Mouse (Mus musculus) cortical plate, adult 2 months (tissue): Measurements from ENCODE around the gene Gm15517.

Experiments
- CTCF ChIP-seq: fragments of 200-500 bp; IDR thresholded peaks from 2 replicates; pipeline ENCODE4 v1.5.1; 2011; ENCODE audit warnings: mild to moderate bottlenecking, control low read depth, low read length; ENCODE audit not compliant: insufficient read depth; ENCODE audit errors: extremely low read depth
- POLR2A ChIP-seq: fragments of 200-500 bp; IDR thresholded peaks from 2 replicates; pipeline ENCODE4 v1.6.1; 2011; ENCODE audit warnings: mild to moderate bottlenecking, low read length, control low read depth; ENCODE audit not compliant: insufficient read depth; ENCODE audit errors: extremely low read depth

- TF ChIP-seq CTCF (no peak), POLR2A (no peak)
Observed at GRCm38 (mm10) chr7:44309475-44310284, 48.4 kb downstream of the Gm15517 start, which contains the start of gene Shank1.
